Mouse (Mus musculus) ES-Bruce4 (cell line): ENCODE measurements around the gene Slc2a1.

Experiments used
- CTCF ChIP-seq: IDR thresholded peaks from one replicate; pipeline ENCODE4 v1.8.1; 2011; ENCODE audit warnings: low read depth, low read length
- POLR2A ChIP-seq: IDR thresholded peaks from one replicate; pipeline ENCODE4 v1.8.1; 2011; ENCODE audit warnings: low read length; ENCODE audit not compliant: insufficient read depth

DNA sequence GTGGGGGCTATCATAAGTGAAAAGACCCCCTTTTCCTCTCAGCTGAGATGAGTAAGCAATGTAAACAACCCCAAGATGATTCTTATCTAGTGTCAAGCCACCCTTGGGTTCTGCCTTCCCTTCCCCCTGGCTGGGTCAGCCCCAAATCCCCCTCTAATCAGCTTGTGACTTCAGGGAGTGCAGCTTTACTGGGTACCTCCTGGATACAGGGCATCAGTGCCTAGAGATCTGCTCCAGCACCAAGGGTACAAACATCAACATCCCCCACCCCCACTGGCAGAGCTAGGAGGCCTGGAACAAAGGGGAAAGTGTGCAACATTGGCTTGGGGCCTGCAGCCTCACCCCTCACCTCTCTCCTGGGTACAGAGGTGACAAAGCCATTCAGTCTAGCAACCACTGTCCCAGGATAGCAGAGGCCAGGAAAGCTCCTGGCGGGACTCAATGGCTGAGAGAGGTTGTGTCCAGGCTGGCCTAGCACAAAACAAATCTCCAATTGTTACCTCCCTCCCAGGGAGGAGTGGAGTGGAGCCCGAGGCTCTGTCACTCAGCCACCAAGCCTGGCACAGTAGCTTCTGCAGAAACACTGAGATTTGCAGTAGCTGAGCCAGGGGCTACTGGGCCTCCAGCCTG, 3.9 kb downstream of the Slc2a1 start:
- TF ChIP-seq POLR2A (no peak), CTCF (no peak)
